Mouse (Mus musculus): Measurements from ENCODE around the gene AB124611.

GRCm38 (mm10) chr9:21545351-21545915 lies 19.5 kb downstream of the AB124611 start:
- no peak for TF ChIP-seq EP300 (IDR thresholded peaks at IDR 0.05; ENCODE audit: low read depth)
- TF ChIP-seq CTCF (IDR thresholded peaks at IDR 0.05; ENCODE audit: low read depth), result no peak
